Mouse (Mus musculus): Measurements from ENCODE around the gene Clcn7. TPM values are rescaled to one million over a fixed set of nuclear protein-coding genes. Genes with fewer than 3 reads are reported as not detected.

The Clcn7 gene
- polyA plus RNA-seq, 1 experiment from 2014 or later, result 18.5 TPM

DNA sequence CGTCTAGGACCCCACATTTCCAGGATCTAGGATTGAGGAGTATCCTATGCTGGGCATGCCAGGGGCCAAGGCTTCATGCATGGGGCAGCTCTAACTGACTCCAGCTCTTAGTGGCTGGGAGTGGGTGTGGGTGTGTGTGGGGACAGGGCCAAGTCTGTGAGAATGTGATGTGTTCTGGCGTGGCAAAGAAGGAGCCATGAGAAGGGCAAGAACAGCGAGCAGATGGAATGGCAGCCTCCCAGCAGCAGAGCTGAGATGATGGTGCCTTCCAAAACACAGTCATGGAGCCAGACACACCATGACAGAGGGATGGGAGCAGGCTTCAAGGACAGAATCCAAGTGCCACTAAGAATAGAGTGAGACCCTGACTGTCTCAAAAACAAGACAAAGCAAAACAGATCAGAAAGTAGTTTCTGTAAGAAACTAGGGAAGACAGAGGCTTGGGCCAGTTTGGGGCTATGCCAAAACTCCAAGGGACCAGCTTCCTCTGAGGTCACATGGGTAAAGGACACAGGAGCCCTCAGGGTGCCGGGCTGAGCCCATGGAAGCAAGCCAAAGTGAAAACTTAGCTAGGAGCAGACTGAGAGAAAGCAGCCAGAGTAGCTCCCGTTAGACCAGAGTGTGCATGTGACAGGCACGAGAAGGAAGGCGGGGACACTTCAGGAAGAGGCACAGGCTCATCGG is 21.3 kb upstream of the Clcn7 start:
- ATAC-seq, result no peak
- WGBS, result 78% methylated on average over 8 of the region's 8 CpGs

DNA sequence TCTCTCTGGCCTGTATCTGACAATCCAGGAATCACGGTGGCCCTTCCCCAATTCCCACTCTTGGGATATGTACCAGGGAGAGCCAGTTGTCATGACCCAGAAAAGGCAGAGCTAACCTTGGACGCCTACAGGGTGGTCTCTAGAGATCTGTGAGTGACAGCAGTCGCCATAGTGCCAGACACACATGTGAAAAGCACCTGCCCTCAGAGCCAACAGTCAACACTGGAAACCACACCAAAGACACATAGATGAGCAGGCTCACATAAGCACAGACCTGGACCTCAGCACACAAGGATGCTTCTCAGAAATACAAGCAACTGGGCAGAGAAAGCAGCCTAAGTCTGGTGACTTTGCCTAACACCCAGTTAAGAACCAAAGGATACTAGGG is 20.8 kb upstream of the Clcn7 start:
- 80% methylated on average over 3 of the region's 3 CpGs for WGBS
- H3K27ac ChIP-seq (ENCODE audit: low read depth, low read length), result no peak overlapping the region
- H3K27me3 ChIP-seq (replicated peaks; ENCODE audit: control insufficient read depth, insufficient read depth, low read length), result no peaks in the 10 kb centered on the region
- no peaks in the 10 kb centered on the region; the same call in 1 of the 2 replicates for H3K4me1 ChIP-seq (replicated peaks; ENCODE audit: control insufficient read depth, insufficient read depth, low read length)
- no peak for TF ChIP-seq CTCF (IDR thresholded peaks at IDR 0.05; ENCODE audit: low read depth)
- H3K4me3 ChIP-seq (ENCODE audit: low read depth, low read length), result no peak overlapping the region
- no peaks in the 10 kb centered on the region for H3K9me3 ChIP-seq (ENCODE audit: control insufficient read depth)
- H3K36me3 ChIP-seq (ENCODE audit: control insufficient read depth, insufficient read depth), result peaks cover 27% of the 10 kb centered on the region; the same call in 1 of the 2 replicates
- no peak overlapping the region for H3K9ac ChIP-seq (ENCODE audit: low read depth, low read length)
- H3K4me2 ChIP-seq (replicated peaks; ENCODE audit: low read depth), result no peak overlapping the region
- no peak for ATAC-seq

More for the DNA sequence above, 21.3 kb upstream of the Clcn7 start:
- H3K9me3 ChIP-seq (ENCODE audit: control insufficient read depth), result no peaks in the 10 kb centered on the region
- H3K4me3 ChIP-seq (ENCODE audit: low read depth, low read length), result no peak overlapping the region
- H3K9ac ChIP-seq (ENCODE audit: low read depth, low read length), result no peak overlapping the region
- peaks cover 32% of the 10 kb centered on the region; the same call in 1 of the 2 replicates for H3K36me3 ChIP-seq (ENCODE audit: control insufficient read depth, insufficient read depth)
- no peaks in the 10 kb centered on the region for H3K27me3 ChIP-seq (replicated peaks; ENCODE audit: control insufficient read depth, insufficient read depth, low read length)
- H3K4me2 ChIP-seq (replicated peaks; ENCODE audit: low read depth), result no peak overlapping the region
- no peak overlapping the region for H3K27ac ChIP-seq (ENCODE audit: low read depth, low read length)
- no peaks in the 10 kb centered on the region; the same call in 1 of the 2 replicates for H3K4me1 ChIP-seq (replicated peaks; ENCODE audit: control insufficient read depth, insufficient read depth, low read length)
- no peak for TF ChIP-seq CTCF (IDR thresholded peaks at IDR 0.05; ENCODE audit: low read depth)

DNA sequence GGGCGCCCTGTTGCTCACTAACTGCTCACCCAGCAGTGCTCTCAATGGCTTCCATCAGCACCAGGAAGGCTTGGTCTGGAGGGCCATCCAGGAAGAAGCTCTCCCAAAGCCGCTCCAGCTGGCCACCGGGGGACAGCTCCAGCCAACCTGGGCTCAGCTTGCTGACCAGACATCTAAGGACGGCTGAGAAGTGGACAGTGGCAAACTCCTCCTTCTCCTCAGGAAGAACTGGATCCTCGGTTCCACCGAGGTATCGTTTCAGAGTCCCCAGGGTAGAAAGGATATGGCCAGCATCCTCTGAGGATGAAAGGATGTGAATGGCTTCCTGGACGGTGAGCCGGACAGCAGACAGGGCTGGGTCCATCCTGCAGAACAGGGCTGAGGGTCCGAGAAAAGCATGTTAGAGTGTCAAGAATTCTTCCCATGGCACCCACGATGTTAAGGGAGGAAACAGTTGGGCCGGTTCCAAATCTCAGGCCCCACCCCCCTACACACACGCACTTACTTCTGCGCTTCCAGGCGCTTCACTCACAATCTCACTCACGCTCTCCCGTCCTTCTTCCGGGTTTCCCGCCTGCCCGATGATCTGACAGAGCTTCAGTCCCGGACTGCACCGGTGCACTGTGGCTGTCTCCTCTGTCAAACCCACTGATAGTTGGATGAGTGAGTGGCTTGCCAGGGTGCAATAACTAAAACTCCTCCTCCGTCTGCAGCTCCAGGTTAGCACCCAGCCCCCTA is 18.1 kb upstream of the Clcn7 start:
- WGBS, result 8% methylated on average over 23 of the region's 23 CpGs

DNA sequence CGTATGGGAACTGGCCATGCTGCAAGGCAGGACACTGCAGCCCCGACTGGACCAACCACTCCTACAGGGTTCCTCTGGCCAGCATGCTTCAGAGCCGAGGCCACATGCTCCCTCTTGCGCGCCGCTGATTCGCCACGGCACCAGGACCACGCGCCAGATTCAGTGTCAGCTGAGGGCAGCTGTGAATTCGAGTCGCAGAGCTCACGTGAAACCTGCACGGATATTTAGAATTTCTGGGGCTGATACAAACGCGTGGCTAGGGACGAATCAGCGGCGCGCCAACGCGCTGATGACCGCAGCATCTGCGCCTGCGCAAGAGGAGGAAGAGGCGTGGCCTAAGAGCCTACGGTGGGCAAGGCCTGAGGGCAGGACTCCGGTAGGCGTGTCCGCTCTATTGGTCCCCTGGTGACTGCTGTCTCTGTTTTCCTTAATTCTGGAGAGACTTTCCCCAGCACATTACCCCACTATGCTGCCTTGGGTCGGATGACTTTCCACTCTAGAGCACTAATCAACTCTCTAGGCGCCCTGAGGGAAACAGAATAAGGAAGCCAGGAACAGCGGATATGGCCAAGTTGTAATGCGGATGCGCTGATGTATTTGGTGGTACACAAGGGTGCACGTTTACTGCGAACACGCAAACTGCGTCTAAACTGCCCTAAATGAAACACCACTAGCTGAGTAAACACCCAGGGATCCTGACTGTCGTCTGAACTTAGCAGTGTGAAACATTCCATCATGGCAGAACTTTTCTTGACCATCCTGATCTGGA is 17.3 kb upstream of the Clcn7 start, which contains the start of gene Telo2:
TSS of gene Telo2 (minus strand) at position 304 of the 769 bp plus-strand sequence.
- 5% methylated on average over 38 of the region's 40 CpGs for WGBS
- Histone ChIP-seq H3K4me3 (ENCODE audit: low read depth, low read length) (peak within 1 kb of the TSS; percentile 49), H3K9ac (ENCODE audit: low read depth, low read length) (peak within 1 kb of the TSS; percentile 57), H3K27me3 (replicated peaks; ENCODE audit: control insufficient read depth, insufficient read depth, low read length) (no peaks in the 10 kb centered on the region), H3K4me1 (replicated peaks; ENCODE audit: control insufficient read depth, insufficient read depth, low read length) (no peaks in the 10 kb centered on the region; the same call in 1 of the 2 replicates), H3K27ac (ENCODE audit: low read depth, low read length) (peak within 1 kb of the TSS; percentile 89), H3K4me2 (replicated peaks; ENCODE audit: low read depth) (peak within 1 kb of the TSS; percentile 91), H3K9me3 (ENCODE audit: control insufficient read depth) (no peaks in the 10 kb centered on the region), H3K36me3 (ENCODE audit: control insufficient read depth, insufficient read depth) (peaks cover 2% of the 10 kb centered on the region; the same call in 1 of the 2 replicates)
- ATAC-seq, result peak; percentile 87
- TF ChIP-seq CTCF (IDR thresholded peaks at IDR 0.05; ENCODE audit: low read depth), result no peak

More for the DNA sequence above, 18.1 kb upstream of the Clcn7 start:
- Histone ChIP-seq H3K27me3 (replicated peaks; ENCODE audit: control insufficient read depth, insufficient read depth, low read length) (no peaks in the 10 kb centered on the region), H3K27ac (ENCODE audit: low read depth, low read length) (peak overlapping the region; percentile 89; the same call in 1 of the 2 replicates), H3K9ac (ENCODE audit: low read depth, low read length) (peak overlapping the region; percentile 57), H3K4me2 (replicated peaks; ENCODE audit: low read depth) (peak overlapping the region; percentile 91), H3K36me3 (ENCODE audit: control insufficient read depth, insufficient read depth) (peaks cover 9% of the 10 kb centered on the region; the same call in 1 of the 2 replicates), H3K4me1 (replicated peaks; ENCODE audit: control insufficient read depth, insufficient read depth, low read length) (no peaks in the 10 kb centered on the region; the same call in 1 of the 2 replicates), H3K4me3 (ENCODE audit: low read depth, low read length) (peak overlapping the region; percentile 49), H3K9me3 (ENCODE audit: control insufficient read depth) (no peaks in the 10 kb centered on the region)
- no peak for TF ChIP-seq CTCF (IDR thresholded peaks at IDR 0.05; ENCODE audit: low read depth)
- ATAC-seq, result peak; percentile 48

DNA sequence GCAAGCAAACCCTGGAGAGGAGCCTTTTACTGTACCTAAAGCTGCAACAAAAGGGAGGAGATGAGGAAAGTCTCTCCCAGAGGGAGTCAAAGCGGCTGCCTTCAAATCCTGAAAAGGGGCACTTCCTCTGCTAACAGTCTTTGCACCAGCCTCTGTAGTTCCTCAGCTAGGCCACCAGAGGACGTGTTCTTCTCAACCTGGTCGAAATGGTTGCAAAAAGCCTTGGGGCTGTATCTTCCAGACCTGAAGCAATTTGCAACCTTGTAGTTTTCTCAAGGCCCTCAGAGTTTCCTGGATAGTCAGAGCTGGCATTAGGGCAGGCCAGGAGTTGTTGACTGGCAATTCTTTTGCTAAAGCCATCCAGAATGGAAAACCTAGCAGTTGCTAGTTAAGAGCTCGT is 15.9 kb upstream of the Clcn7 start:
- 37% methylated on average over 4 of the region's 4 CpGs for WGBS
- Histone ChIP-seq H3K27me3 (replicated peaks; ENCODE audit: control insufficient read depth, insufficient read depth, low read length) (no peaks in the 10 kb centered on the region), H3K4me1 (replicated peaks; ENCODE audit: control insufficient read depth, insufficient read depth, low read length) (no peaks in the 10 kb centered on the region; the same call in 1 of the 2 replicates), H3K27ac (ENCODE audit: low read depth, low read length) (no peak overlapping the region), H3K9ac (ENCODE audit: low read depth, low read length) (no peak overlapping the region), H3K4me2 (replicated peaks; ENCODE audit: low read depth) (no peak overlapping the region), H3K36me3 (ENCODE audit: control insufficient read depth, insufficient read depth) (no peaks in the 10 kb centered on the region), H3K4me3 (ENCODE audit: low read depth, low read length) (no peak overlapping the region), H3K9me3 (ENCODE audit: control insufficient read depth) (no peaks in the 10 kb centered on the region)
- peak; percentile 54 for TF ChIP-seq CTCF (IDR thresholded peaks at IDR 0.05; ENCODE audit: low read depth)
- no peak for ATAC-seq

All from intestine, postnatal 0 days (tissue).